Mouse (Mus musculus): ENCODE measurements around the gene Dnah10.

DNA sequence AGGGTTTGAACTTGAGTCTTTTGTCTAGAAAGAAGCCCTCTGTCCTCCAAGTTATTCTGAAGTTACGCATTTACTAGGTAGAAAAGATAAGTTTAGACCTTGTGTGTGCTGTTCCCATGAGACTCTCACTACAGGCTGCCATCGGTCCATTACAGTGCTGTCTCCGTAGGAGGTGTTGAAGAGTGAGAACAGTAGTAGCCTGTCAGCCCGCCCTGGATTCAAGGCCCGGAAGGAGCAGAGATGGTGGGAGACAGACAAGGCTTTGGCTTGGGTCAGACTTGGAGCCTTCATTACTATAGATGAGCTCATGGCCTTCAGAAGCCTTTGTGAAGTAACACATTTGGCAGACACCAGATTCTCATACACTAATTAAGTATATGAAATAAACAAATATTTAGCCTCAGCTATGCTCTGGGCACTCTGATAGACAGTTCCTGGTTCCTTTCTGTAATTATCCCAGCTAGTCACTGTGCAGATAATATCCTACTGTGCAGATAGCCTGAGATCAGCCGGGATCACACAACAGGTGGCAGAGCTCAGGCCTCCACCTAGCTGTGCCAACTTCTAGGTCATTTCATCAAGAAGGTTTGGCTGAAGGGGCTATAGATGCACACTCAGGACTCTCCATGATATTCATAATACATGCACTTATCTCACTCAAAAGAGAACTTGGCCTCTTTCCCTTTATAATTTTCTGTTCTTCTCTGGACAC is 149.2 kb downstream of the Dnah10 start:
- TF ChIP-seq CTCF (IDR thresholded peaks at IDR 0.05; ENCODE audit: extremely low read depth, insufficient read depth, low read length), result no peak
- TF ChIP-seq POLR2A (IDR thresholded peaks at IDR 0.05; ENCODE audit: extremely low read depth, insufficient read depth, low read length), result no peak

Data from cortical plate, adult 2 months (tissue).